Mouse (Mus musculus) thymus, adult 2 months (tissue): ENCODE measurements around the gene Calm3.

Source experiments
- CTCF ChIP-seq: fragments of 200-500 bp; IDR thresholded peaks from 2 replicates; pipeline ENCODE4 v1.5.1; 2012; ENCODE audit warnings: mild to moderate bottlenecking, control low read depth, low read length, moderate library complexity, borderline replicate concordance; ENCODE audit not compliant: control insufficient read depth, poor library complexity, insufficient read depth; ENCODE audit errors: extremely low read depth
- POLR2A ChIP-seq: fragments of 200-500 bp; IDR thresholded peaks from 2 replicates; pipeline ENCODE4 v1.6.1; 2012; ENCODE audit warnings: mild to moderate bottlenecking, low read length, control low read depth, moderate library complexity; ENCODE audit not compliant: control insufficient read depth, poor library complexity, insufficient read depth; ENCODE audit errors: extremely low read depth

- TF ChIP-seq CTCF (no peak), POLR2A (no peak)
Measured at GRCm38 (mm10) chr7:16956410-16957265, 32.7 kb upstream of the Calm3 start.
